Mouse (Mus musculus) frontal cortex, adult (tissue): Measurements from ENCODE around the gene Ralgapa2.

Experiments used
- ATAC-seq: cut with Nextera tagmentation; 2 replicates; pipeline ENCODE4 v1.9.2; 2017; ENCODE audit warnings: mild to moderate bottlenecking, moderate library complexity, mixed read lengths; ENCODE audit not compliant: low TSS enrichment

Gene Ralgapa2

GRCm38 (mm10) chr2:146307060-146307459, 205.1 kb downstream of the Ralgapa2 start:
- no peak for ATAC-seq

GRCm38 (mm10) chr2:146302094-146302699, 209.9 kb downstream of the Ralgapa2 start:
- 0 out of 2 replicates have a peak, but pooled peaks have one; percentile 33 for ATAC-seq

GRCm38 (mm10) chr2:146300500-146301020, 211.6 kb downstream of the Ralgapa2 start:
- peak; percentile 80 for ATAC-seq

- ATAC-seq = no peak
These were observed 212.2 kb downstream of the Ralgapa2 start for GRCm38 (mm10) chr2:146299841-146300460.

GRCm38 (mm10) chr2:146293538-146293937, 218.6 kb downstream of the Ralgapa2 start:
- no peak for ATAC-seq

- ATAC-seq = peak; percentile 92
These were observed 221.1 kb downstream of the Ralgapa2 start for GRCm38 (mm10) chr2:146290871-146291637.

- ATAC-seq = 0 out of 2 replicates have a peak, but pooled peaks have one; percentile 22
These were observed 221.8 kb downstream of the Ralgapa2 start for GRCm38 (mm10) chr2:146290366-146290765.

GRCm38 (mm10) chr2:146289394-146289793, 222.8 kb downstream of the Ralgapa2 start:
- peak; percentile 71 for ATAC-seq

- no peak for ATAC-seq
These were observed 223.8 kb downstream of the Ralgapa2 start for GRCm38 (mm10) chr2:146288326-146288725.

GRCm38 (mm10) chr2:146287531-146287930, 224.6 kb downstream of the Ralgapa2 start:
- ATAC-seq = no peak

GRCm38 (mm10) chr2:146281346-146281745, 230.8 kb downstream of the Ralgapa2 start:
- ATAC-seq = no peak

GRCm38 (mm10) chr2:146280921-146281274, 231.2 kb downstream of the Ralgapa2 start:
- ATAC-seq = 0 out of 2 replicates have a peak, but pooled peaks have one; percentile 13

- peak; percentile 75 for ATAC-seq
These were observed 231.8 kb downstream of the Ralgapa2 start for GRCm38 (mm10) chr2:146280221-146280920.

- ATAC-seq = peak; percentile 44; the same call in 1 of the 2 replicates
These were observed 232.5 kb downstream of the Ralgapa2 start for GRCm38 (mm10) chr2:146279430-146280220.

GRCm38 (mm10) chr2:146278381-146278780, 233.8 kb downstream of the Ralgapa2 start:
- ATAC-seq = no peak

GRCm38 (mm10) chr2:146266539-146266938, 245.6 kb downstream of the Ralgapa2 start:
- ATAC-seq = no peak

- 0 out of 2 replicates have a peak, but pooled peaks have one; percentile 12 for ATAC-seq
These were observed 247.1 kb downstream of the Ralgapa2 start for GRCm38 (mm10) chr2:146265045-146265444.

GRCm38 (mm10) chr2:146262966-146263365, 249.2 kb downstream of the Ralgapa2 start:
- ATAC-seq = no peak

GRCm38 (mm10) chr2:146262215-146262614, 249.9 kb downstream of the Ralgapa2 start:
- ATAC-seq = no peak

- no peak for ATAC-seq
These were observed 251.0 kb downstream of the Ralgapa2 start for GRCm38 (mm10) chr2:146261146-146261545.
